Mouse (Mus musculus): Measurements from ENCODE around the gene Cracr2a. TPM values are rescaled to one million over a fixed set of nuclear protein-coding genes. Genes with fewer than 3 reads are reported as not detected.

Gene Cracr2a
- polyA plus RNA-seq, 3 experiments from 2014 or later, result 11.7 to 14.8 (median 12.9) TPM

DNA sequence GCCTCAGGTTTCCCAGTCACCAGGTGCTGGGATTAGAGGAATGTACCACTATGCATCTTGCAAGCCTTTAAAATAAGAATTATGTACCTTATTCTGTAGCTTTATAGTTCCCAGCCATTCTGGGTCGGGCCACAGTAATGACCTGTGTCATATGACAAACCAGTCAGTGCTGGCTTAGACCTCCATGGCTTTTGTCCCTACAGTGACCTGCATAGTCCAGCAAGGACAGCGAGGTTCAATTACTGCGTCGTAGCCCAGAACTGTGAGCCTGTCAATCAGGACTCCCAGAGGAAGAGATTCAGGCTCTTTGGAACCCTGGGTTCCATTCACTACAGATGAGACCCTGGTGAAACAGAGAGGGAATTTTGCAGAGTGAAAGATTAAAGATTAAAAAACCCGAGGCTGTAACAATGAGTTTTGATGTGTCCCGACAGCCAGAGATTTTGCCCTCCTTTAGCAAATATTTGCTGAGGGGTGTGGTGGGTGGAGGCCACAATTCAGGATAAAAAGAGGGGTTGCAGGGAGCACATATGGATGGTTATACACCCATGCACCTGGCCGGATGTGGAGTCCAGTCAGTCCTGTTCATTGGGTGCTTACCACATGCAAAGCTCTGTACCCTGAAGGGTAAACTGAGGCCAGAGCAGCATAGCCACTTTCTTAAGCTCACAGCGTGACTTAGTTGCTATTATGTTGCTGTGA lies 10.9 kb downstream of the Cracr2a start:
- ATAC-seq, result no peak

DNA sequence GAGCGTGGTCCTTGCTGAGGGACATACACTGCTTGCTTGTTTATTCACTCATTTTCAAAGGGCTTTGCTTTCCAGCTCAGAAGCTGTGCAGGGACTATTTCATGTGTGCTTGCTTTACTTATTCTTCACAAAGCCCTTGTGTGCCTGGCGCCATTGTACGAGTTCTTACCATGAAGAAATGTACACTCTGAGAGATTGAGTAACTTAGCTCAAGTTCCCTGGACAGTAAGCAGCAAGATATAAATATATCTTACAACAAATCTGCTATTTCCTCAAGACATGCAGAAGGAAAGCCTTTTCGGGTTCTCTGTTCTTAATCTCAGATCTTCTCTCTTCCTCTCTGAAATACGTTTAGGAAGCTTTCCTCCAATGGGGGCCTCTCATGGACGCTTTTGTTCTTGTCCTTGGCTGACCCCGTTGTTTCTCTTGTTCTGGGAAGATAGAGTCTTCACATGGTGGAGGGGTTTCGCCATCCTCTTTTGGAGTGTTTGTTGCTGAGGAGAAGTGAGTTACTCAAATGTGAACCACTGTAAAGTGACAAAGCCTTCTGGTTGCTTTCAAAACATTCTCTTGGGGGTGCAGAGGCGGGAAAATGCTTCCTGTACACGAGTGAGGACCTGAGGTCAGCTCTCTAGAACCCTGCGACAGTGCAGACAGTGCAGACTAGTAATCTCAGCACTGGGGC lies 12.8 kb downstream of the Cracr2a start:
- ATAC-seq, result no peak

DNA sequence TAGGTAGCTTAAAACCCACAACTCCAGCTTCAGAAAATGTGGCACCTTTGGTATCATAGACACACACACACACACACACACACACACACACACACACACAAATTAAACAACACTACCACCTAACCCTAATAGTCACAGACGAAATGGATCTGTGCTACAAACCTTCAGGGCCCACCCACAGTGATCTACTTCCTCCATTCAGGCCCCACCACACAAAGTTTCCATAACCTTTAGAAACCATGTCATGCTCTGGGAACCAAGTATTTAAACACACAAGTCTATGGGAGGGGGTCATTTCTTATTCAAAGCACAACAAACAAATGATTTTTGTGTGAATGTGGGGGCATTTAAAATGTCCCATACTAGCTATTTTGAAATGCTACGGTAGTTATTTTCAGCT lies 14.1 kb downstream of the Cracr2a start:
- ATAC-seq, result peak; percentile 53

DNA sequence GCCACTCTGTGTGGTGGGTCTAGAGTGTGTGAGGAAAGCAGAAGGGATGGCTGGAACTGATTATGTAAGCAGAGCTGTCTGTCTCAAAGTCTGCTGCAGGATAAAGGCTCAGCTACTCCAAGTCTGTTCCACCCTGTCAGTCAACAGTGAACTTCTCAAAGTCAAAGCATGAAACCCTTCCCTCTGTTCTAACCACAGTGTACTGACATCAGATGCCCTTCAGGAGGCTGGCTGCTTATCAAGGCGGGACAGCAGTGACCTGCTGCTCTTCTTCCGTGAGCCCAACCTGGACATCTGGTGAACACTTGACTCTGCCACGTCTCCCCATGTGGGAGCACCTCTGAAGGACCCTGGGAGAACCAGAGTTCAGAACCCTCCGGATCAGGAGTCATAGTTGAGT lies 16.6 kb downstream of the Cracr2a start:
- no peak for ATAC-seq

DNA sequence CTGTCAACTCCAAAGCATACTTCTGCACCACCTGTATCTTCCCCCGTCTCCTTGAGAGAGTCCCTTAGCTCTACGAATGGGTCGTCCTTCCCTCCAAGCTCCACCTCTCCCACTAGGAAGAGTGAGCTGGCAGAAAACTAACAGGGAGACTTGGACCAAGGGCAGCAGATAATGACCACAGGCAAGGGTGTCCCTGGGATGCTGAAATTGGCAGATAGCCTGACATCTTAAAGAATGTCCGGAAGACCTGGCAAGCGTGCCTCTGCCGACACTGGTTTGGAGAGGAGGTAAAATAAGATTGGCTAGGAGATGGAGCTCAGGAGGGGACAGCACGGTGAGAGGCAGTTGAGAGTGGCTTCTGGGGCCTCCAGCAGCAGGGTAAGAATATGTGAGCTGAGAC lies 17.2 kb downstream of the Cracr2a start:
- ATAC-seq, result no peak

DNA sequence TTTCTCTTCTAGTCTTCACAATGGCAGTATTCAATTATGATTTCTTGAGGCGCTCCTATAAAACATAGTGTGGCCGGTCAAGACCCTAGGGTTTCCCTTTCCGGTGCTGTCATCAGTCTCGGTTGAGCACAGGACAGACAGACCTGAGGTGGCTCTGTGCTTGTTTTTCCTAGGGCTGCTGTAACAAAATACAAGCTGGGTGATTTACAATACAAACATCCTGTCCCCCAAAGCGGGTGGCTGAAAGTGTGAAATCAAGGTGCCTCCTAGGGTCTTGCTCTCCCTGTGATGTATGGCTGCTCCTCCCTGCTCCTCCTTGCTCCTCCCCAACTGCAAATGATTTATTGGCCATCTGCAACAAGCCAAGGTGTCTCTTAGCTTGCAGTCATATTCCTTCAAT lies 17.7 kb downstream of the Cracr2a start:
- no peak for ATAC-seq

DNA sequence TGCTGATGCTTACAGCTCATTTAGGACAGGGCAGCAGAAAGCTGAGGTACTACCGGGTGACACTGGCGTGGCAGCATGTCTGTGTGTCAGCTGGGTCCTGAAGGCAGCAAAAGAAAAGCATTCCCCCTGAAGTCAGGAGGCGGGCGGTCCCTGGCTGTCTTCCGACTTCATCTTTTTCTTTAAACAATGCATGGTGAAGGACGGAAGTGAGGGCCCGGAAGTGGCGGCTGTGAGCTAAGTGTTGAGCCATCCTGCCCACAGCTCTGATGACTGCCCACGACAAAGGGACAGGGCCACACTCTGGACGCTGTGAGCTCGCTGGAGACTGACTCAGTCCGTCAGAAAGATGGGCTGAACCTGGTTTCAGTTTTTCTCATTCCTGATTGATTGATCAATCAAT lies 20.8 kb downstream of the Cracr2a start:
- peak; percentile 63 for ATAC-seq

DNA sequence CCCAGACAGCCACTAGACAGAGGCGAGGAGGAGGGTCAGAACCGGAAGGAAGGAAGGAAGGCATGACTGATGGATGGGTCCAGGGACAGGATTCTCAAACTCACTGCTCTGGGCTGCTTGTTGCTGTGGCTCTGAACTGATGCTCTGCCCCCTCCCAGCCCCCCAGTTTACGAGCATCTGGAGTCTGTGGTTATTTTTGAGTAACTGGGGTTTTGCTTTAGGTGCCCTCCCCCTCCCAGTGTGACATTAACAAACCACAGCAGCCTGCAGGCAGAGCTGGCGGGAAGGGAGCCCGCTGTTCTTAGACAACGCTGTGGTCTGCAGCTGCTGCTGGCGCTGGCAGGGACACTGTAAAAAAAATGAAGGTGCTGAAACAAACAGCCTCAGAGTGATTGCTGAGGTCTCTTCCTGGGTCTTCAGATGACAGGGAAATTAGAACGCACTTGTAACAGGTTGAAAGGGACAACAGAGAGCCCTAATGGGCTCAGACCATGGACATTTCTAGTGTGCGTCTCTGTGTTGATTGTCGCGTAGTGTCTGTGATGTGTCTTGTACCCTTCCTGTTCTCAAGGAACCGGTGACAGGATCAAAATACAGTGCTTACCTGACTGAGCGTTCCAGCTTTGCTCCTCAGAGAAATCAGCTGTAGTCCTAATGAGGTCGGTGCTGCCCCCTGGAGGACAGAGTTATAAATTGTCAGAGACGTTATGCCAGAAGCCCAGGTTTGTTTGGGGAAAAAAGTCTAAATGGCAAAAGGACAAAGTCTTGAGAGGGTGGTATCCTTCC lies 21.4 kb downstream of the Cracr2a start:
- ATAC-seq, result peak; percentile 78

DNA sequence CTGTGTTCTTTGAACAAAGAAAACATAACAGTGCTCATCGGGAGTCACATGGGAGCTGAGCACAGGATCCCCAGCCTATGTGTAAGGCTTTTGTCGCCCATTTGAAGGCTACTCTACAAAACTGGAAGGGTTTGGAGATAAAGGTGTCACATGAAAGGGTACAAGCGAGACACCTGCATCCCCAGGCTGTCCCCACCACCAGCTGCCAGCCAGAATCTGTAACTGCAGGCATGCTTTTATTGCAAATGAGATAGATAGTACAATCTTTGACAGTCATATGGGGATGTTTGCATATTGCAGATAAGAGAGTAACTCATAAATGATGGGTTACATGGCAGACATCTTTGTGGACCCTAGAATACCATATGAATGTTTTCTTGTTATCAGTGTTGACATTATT lies 30.3 kb downstream of the Cracr2a start:
- no peak for ATAC-seq

DNA sequence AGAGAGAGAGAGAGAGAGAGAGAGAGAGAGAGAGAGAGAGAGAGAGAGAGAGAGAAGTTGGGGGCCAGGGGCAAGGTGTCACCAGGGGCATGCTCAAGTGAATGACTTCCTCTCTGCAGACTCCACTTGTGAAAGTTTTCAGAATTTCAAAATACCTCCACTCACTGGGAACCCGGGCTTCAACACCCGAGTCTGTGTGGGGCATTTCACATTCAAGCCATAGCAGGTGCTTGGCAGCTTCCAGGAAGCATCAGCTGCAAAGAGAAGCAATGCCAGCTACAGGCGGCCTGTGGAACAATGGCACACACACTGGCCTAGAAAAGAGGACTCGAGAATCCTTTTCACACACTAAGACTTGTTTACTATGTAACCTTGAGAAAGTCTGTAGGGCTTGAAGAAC lies 32.3 kb downstream of the Cracr2a start:
- ATAC-seq, result no peak

DNA sequence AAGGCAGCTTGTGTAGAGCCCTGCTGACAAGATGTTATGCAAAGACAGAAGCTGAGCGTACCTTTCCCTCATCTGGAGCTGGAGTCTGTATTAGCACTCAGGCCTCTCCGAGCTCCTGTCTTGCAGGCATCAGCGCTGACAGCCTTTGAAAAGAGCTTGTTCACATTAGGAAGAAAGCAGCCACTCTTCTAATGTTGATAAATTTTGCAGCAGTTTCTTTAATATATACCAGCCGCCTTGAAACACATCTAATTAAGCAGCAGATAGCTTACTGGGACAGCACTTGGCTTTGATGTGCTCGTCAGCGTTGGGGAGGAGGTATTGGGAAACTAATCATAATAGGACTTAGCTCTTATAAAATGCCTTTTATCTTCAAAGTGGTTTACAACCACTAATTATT lies 38.1 kb downstream of the Cracr2a start:
- no peak for ATAC-seq

DNA sequence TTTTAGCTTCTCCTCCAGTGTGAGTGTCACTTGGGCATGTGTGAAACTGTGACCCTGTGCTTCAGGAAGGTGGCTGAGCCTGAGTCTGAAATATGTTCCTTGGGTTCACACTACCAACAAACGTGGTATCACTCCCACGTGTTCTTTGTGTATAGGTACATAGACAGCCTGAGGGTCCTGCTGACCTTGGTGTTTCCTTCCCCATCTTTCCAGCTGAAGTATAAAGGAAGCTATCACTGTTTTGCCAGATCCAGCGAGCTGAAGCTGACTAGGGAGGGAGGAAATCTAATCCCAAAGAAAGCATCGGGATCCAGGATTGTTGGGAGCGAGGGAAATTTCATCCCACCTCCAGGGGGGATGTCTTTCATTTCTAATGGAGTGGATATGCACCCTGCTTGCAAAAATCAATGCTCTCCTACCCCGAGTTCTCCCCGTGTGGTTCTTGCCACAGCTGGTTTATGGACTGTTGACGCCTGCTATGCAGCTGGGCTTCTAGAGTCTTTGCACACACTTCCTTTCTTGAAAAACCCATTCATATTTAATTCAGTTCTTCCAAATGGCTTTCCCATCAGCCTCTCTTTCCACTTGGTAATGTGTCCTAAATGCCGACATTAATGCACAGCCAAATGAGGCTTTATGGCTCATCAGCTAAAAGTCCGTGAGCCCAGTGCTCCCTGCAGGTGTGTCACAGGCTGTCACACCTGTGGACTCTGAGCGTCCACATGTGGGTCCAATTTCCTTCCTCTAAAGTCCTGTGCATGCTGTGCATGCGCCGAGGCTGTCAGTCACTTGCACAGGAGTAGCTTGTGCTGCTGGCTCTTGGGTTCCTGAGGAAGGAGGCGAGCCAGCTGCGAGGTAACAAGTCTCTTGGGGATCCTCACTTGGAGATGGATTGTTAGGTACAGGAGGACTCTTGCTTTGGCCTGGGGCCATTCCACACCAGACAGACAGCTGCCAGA lies 44.2 kb downstream of the Cracr2a start:
- ATAC-seq, result no peak

DNA sequence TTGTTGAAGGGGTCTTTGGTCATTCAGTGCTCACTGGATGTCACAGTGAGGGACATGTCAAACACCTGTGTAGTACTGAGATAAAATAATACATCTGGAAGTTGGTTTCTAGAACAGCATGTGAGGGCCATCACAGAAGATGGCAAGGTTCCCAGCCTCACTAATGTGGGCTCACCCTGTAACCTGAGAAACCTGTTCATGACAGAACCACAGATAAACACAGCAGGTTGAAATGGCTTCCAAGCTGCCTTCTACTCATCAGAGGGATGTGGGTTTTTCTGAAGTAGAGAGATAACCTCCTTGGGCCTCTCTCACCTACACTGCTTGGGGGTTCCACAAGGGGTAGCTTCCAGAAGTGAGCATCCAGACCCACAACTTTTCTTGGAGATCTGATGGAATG lies 48.5 kb downstream of the Cracr2a start:
- ATAC-seq, result no peak

DNA sequence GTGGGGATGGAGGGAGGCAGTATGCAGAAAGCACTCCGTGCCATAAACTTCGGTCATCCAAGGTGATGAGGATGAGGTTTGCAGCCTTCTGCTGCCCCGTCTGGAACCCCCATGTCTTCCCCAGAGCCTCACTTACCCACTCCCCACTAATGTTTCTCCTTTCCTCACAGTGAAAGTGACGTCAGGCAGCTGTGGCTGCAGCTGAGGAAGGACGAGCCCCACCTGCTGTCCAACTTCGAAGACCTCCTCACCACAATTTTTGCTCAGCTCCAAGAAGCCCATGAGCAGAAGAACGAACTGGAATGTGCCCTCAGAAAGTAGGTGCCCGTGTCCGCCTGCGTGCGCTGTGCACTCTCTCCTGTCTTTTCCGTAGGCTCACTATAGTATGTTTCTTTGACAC lies 50.1 kb downstream of the Cracr2a start:
- no peak for ATAC-seq

DNA sequence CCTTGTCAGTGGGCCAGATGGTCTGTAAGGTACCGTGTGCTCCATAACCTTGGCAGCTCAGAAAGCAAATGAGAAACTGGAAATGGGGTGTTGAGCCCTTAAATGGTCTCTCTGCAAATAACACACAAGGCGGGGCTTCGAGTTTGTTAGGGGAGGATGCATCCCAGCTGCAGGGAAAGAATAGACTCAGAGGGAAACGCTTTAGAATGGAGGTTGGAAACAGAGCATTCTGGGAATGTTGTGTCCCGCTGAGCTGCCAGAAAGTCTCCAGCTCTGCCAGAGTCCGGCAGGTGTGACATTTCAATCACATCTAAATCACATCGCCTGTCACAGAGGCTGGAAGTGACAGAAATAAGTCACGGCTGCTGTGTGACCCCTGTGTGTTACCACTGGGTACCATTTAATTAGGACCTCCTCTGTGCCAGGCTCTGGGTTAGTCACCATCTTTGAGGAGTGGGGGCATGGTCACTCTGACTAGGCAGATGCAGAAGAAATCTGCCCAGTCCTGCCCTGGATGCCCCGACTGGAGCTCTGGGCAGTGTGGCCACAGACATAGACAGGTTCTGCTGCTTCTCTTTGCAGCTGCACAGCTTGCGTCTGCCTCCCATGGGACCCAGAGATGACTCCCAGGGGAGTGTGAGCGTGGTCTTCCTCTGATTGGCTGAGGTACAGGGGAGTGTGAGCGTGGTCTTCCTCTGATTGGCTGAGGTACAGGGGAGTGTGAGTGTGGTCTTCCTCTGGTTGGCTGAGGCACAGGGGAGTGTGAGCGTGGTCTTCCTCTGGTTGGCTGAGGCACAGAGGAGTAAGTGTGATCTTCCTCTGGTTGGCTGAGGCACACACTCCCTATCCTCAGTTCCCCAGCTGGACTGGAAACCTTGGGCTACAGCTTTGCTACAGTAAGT lies 53.2 kb downstream of the Cracr2a start:
- no peak for ATAC-seq

DNA sequence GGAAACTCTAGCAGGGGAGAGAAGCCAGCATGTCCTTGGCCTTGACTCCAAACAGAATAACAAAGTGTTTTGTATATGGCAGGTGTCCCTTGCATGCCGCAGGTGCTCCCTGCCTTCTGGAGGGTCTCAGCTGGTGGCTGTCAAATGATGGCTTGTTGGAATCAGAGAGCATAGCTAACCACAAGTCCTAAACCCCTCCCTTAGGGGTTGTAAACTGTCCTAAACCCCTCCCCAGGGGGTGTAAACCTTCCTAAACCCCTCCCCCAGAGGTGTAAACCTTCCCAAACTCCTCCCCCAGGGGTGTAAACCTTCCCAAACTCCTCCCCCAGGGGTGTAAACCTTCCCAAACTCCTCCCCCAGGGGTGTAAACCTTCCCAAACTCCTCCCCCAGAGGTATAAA lies 55.5 kb downstream of the Cracr2a start:
- ATAC-seq, result no peak

DNA sequence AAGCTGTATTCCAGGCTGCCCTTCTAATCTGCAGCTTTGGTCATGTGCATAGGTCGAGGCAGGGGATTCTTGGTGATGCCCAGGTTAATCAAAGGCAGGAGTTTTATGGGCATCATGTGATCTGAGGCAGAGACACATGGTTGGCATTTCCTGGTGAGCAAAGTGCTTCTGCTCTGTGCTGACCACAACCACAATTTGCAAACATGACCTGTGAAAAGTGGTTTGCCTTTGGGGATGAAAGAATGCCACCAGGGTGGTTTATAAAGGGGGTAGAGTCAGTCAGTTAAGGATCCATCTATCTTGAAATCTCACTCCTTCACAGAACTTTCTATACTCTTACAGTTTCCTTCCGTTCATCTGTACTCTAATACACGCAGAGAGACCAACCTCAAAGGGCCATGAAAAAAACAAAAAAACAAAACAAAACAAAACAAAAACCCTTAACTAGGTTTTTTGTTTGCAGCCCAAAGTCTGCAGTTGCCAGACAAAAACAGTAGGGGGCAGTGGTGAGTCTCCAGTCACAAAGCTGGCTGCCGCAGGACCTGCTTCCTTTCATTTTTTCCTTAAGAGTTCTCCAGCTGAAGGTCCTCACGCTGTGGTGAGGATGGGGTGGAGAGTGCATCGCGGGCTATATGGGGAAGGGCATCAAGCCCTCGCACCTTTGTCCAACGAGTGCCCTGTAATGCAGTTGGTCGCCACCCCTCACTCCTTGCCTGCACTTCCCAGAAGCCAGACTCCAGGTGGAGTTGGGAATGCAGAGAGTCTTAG lies 56.3 kb downstream of the Cracr2a start:
- ATAC-seq, result no peak

DNA sequence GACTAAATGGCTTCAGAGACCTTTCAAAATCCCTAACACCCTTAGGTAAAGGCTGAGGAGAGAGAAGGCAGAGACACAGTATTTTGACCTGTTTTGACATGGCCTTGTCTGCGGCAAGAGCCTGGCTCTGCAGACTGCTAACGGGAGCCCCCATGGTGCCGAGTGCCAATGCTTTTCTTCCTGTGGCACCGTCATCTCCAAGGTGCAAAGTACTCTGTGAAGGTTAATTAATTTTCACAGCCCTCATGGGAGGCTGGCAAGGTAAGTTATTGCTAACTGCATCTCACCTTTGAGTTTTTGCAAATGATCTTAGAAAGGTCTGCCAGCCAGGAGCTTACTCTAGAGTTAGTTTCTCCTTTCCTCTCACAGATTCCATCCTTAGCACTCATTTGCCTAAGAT lies 57.5 kb downstream of the Cracr2a start:
- no peak for ATAC-seq

DNA sequence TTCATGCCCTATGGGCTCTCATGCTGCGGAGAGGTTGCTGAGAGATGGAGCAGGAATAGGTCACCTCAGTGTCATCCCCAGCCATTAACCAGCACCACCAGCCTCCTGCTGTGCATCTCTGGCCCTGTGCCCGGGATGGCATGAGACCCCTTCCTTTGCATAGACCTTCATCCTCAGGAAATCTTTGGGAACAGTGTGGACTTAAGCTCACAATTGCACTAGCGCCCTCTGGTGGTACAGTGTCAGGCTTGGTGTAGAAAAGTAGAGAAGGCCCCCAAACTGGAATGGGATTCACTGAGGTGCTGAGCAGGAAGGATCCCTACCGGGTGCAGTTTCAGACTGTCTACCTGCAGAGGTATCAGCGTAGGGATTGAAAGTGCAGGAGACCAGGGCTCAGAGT lies 64.0 kb downstream of the Cracr2a start:
- no peak for ATAC-seq

DNA sequence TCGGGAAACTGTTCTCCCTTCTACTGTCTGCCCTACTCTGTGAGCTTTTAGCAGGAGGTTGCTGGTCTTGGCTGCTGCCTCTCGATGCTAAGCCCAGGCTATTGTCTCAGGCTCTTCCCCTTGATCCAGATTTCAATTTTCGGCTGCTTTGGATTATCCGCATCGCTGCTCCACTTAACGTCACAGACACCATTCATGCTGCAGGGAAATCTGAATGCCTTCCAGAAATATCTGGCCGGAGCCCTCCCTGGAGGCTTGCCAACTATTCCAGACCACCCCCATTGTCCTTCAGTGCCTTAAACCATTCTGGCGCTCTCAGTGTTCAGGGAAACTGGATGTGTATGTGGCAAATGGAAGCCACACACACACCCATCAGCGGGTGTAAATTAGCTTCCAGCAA lies 66.3 kb downstream of the Cracr2a start:
- ATAC-seq, result no peak

DNA sequence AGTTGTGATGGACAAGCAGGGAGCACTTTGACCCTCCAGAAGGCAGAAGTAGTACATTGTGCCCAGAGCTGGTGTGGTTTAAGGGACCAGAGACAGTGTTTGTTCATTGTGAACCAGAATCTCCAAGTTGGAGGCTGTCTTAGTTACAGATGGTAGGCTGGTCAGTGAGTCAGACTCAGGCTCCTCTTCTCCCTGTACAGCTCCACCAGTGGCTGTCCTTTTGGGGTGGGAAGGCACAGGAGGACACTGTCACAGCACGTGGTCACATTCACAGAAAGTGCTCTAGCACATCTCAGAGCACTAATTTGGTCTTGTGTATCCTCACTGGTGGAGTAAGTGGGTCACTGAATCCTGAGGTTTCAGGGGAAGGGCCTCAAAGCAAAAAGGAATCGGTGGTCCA lies 68.1 kb downstream of the Cracr2a start:
- no peak for ATAC-seq

Measured in inflammation-experienced regulatory T-cells, adult 6 months (primary cell).